ENCODE assay signal across 22 mouse cellular contexts in the genomic region with DNA sequence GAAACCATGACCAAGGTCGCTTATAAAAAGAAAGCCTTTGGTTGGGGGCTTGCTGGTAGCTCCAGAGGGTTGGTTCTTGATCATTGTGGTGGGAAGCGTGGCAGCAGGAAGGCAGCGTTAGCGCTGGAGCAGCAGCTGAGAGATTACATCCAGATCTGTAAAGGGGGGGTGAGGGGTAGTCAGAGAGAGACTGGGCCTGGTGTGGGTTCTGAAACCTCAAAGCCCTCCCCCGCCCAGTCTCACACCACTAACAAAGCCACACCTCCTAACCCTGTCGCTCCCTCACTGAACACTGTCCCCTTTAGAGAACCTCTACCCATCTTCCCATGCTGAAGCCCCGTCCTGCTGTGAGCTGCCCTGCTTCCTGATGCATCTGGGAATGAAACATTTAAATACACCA. TPM values are rescaled to one million over a fixed set of nuclear protein-coding genes. Genes with fewer than 3 reads are reported as not detected.
DNase-seq lines count a peak whose midpoint lies in the region; ATAC-seq and TF ChIP-seq lines count a peak whose summit lies in the region.
"Had no signal": no experiment of that assay in that cellular context is flagged by ENCODE, and none has a peak within 500 bp of the region (broad histone marks: within the 10 kb centered on the region; RNA-seq: fewer than 3 reads in every experiment).

No protein-coding gene starts in this region.

- in situ Hi-C loops in CH12.LX (cut with MboI; ENCODE audit: low pct_ligation_motif_present, low pct_unique_long_range_greater_than_20kb, low sequenced_read_pairs): no loop called here

- no peak for ATAC-seq in liver, embryonic 13.5 days (ENCODE audit: low read depth)
- no peak for ATAC-seq in forebrain, embryonic 15.5 days (replicated peaks)
- ATAC-seq: forebrain, embryonic 16.5 days; hindbrain, postnatal 0 days; intestine, postnatal 0 days had no signal

- no peak overlapping the region for H3K4me3 ChIP-seq in liver, embryonic 13.5 days (replicated peaks)
- H3K4me3 ChIP-seq in CH12.LX (replicated peaks in 1 of 3; ENCODE audit: low read depth in 2 of 3, low read length in 2 of 3, poor library complexity in 1 of 3): no peak overlapping the region
- H3K4me3 ChIP-seq in forebrain, embryonic 15.5 days: no peak overlapping the region
- H3K4me3 ChIP-seq: midbrain, embryonic 12.5 days; neural tube, embryonic 12.5 days had no signal

- H3K27ac ChIP-seq in liver, embryonic 13.5 days: no peak overlapping the region
- H3K27ac ChIP-seq in CH12.LX (ENCODE audit: insufficient read depth, low read depth): no peak overlapping the region
- H3K27ac ChIP-seq in forebrain, embryonic 15.5 days (replicated peaks): no peak overlapping the region
- H3K27ac ChIP-seq: hindbrain, postnatal 0 days; midbrain, embryonic 12.5 days; neural tube, embryonic 12.5 days had no signal

- H3K9me3 ChIP-seq in liver, embryonic 13.5 days (replicated peaks): no peaks in the 10 kb centered on the region
- no peaks in the 10 kb centered on the region for H3K9me3 ChIP-seq in CH12.LX (replicated peaks; ENCODE audit: low read length)
- H3K9me3 ChIP-seq in forebrain, embryonic 15.5 days: no peaks in the 10 kb centered on the region
- H3K9me3 ChIP-seq: midbrain, embryonic 12.5 days; neural tube, embryonic 12.5 days had no signal

- peaks cover 35% of the 10 kb centered on the region for H3K4me1 ChIP-seq in liver, embryonic 13.5 days (replicated peaks)
- H3K4me1 ChIP-seq in CH12.LX (ENCODE audit: control insufficient read depth in 1 of 2, insufficient read depth in 2 of 2): peaks cover 30 to 61% of the 10 kb centered on the region in 2 experiments
- peaks cover 17% of the 10 kb centered on the region for H3K4me1 ChIP-seq in forebrain, embryonic 15.5 days

- no peak for DNase-seq in liver, embryonic 13.5 days
- DNase-seq in liver: no peak
- peak; percentile 69 for DNase-seq in CH12.LX (ENCODE audit: extremely low read depth)
- DNase-seq in induced T-regulatory cell, adult 2 months (ENCODE audit: low read depth): peak; percentile 54
- DNase-seq in splenic B cell, adult 2 months (ENCODE audit: low read depth, low spot score): peak; percentile 27
- no peak for DNase-seq in urinary bladder, adult 18-20 months (ENCODE audit: low spot score in 2 of 2)
- DNase-seq: adrenal gland, postnatal 14 days; cerebellum, adult 2 months; cerebellum, postnatal 25 days; embryo, embryonic 11 days; gastrocnemius, postnatal 10 days; heart, adult 11 months; kidney, postnatal 36 days; lung, adult 2 months; lung, postnatal 36 days had no signal

- TF ChIP-seq POLR2A in CH12.LX (IDR thresholded peaks at IDR 0.05; ENCODE audit: low read depth, low read length): no peak

- no peak for TF ChIP-seq RAD21 in CH12.LX (IDR thresholded peaks at IDR 0.05; ENCODE audit: low read depth, low read length)

- peaks cover 29% of the 10 kb centered on the region for H3K79me2 ChIP-seq in CH12.LX (replicated peaks; ENCODE audit: control insufficient read depth, extremely low read depth, insufficient read depth, poor library complexity, severe bottlenecking)

- WGBS in liver, embryonic 13.5 days (ENCODE audit: insufficient replicate concordance): 41% methylated on average over 7 of the region's 7 CpGs
- WGBS in forebrain, embryonic 15.5 days: 76% methylated on average over 7 of the region's 7 CpGs

- no peak overlapping the region for H3K4me2 ChIP-seq in liver, embryonic 13.5 days
- peak overlapping the region; percentile 35; the same call in 1 of the 2 replicates for H3K4me2 ChIP-seq in CH12.LX (ENCODE audit: insufficient read depth, low read depth, poor library complexity, severe bottlenecking)
- no peak overlapping the region for H3K4me2 ChIP-seq in forebrain, embryonic 15.5 days (replicated peaks)
- H3K4me2 ChIP-seq: heart, embryonic 11.5 days; midbrain, embryonic 12.5 days; neural tube, embryonic 12.5 days had no signal

- H3K36me3 ChIP-seq in liver, embryonic 13.5 days: peaks cover 22% of the 10 kb centered on the region
- H3K36me3 ChIP-seq in CH12.LX (replicated peaks in 1 of 2; ENCODE audit: control insufficient read depth in 1 of 2, insufficient read depth in 1 of 2, low read length in 1 of 2): peaks cover 35 to 56% of the 10 kb centered on the region in 2 experiments
- H3K36me3 ChIP-seq in splenic B cell, adult 2 months (ENCODE audit: control insufficient read depth, insufficient read depth, low read length, poor library complexity, severe bottlenecking): peaks cover 1% of the 10 kb centered on the region
- H3K36me3 ChIP-seq in forebrain, embryonic 15.5 days: no peaks in the 10 kb centered on the region

- TF ChIP-seq EP300 in CH12.LX (IDR thresholded peaks at IDR 0.05; ENCODE audit: low read length): no peak

- H3K9ac ChIP-seq in liver, embryonic 13.5 days: 0 out of 2 replicates have a peak overlapping the region, but pooled peaks have one; percentile 6
- H3K9ac ChIP-seq in CH12.LX (ENCODE audit: insufficient read depth, low read depth): no peak overlapping the region; the same call in 1 of the 2 replicates
- H3K9ac ChIP-seq in forebrain, embryonic 15.5 days (replicated peaks): no peak overlapping the region
- H3K9ac ChIP-seq: midbrain, embryonic 12.5 days; neural tube, embryonic 12.5 days had no signal

- dilution Hi-C loops in CH12.LX (cut with MboI; ENCODE audit: extremely low pct_ligation_motif_present, extremely low pct_unique_long_range_greater_than_20kb, low sequenced_read_pairs): no loop called here

- TF ChIP-seq CTCF in CH12.LX (conservative IDR thresholded peaks at IDR 0.05 in 1 of 2, IDR thresholded peaks at IDR 0.05 in 1 of 2; ENCODE audit: low read depth in 2 of 2, low read length in 2 of 2): no peak

- H3K27me3 ChIP-seq in liver, embryonic 13.5 days: no peaks in the 10 kb centered on the region
- H3K27me3 ChIP-seq in CH12.LX (replicated peaks): no peaks in the 10 kb centered on the region
- H3K27me3 ChIP-seq in splenic B cell, adult 2 months (ENCODE audit: control insufficient read depth, insufficient read depth, low read length, poor library complexity, severe bottlenecking): no peaks in the 10 kb centered on the region
- no peaks in the 10 kb centered on the region for H3K27me3 ChIP-seq in forebrain, embryonic 15.5 days
- H3K27me3 ChIP-seq: neural tube, embryonic 12.5 days had no signal

TF ChIP-seq in CH12.LX, 34 proteins besides CTCF, POLR2A, EP300 and RAD21:
- TF ChIP-seq ZKSCAN1 (IDR thresholded peaks at IDR 0.05; ENCODE audit: borderline replicate concordance, low read depth, low read length): no peak
- 0 out of 2 replicates have a peak, but pooled peaks have one; percentile 22 for TF ChIP-seq MYC (IDR thresholded peaks at IDR 0.05; ENCODE audit: low read depth, low read length)
- peak; percentile 29; the same call in 1 of the 2 replicates for TF ChIP-seq TCF12 (IDR thresholded peaks at IDR 0.05; ENCODE audit: low read depth, low read length)

RNA-seq across cellular contexts. Expression of a gene that starts 2.9 kb away (rescaled TPM):
- polyA plus RNA-seq in liver, embryonic 13.5 days (2015; fragmentation: Nextera tagmentation; extraction: Ambion mirVana): 8.2 and 9.9 TPM in 2 replicates
- total RNA-seq in CH12.LX (2012; rRNA removed): 37.1 and 48.8 TPM in 2 replicates
- 35.1 and 35.7 TPM in 2 replicates for total RNA-seq in CH12.LX (2014; rRNA removed)
- 42.9 and 43.6 TPM in 2 replicates for polyA plus RNA-seq in CH12.LX (2012; ENCODE audit: insufficient read length, low read depth)
- polyA plus RNA-seq in forebrain, embryonic 15.5 days (2015; fragmentation: Nextera tagmentation; extraction: Ambion mirVana): 17.7 and 18.4 TPM in 2 replicates

RNA-seq across cellular contexts. Expression of a gene that starts 16.4 kb away (rescaled TPM):
- 64.2 and 70.2 TPM in 2 replicates for polyA plus RNA-seq in liver, embryonic 13.5 days (2015; fragmentation: Nextera tagmentation; extraction: Ambion mirVana)
- total RNA-seq in CH12.LX (2012; rRNA removed) (130 and 159 TPM in 2 replicates), CH12.LX (2014; rRNA removed) (77.6 and 94.3 TPM in 2 replicates)
- polyA plus RNA-seq in CH12.LX (2012; ENCODE audit: insufficient read length, low read depth): 214 and 253 TPM in 2 replicates
- polyA plus RNA-seq in forebrain, embryonic 15.5 days (2015; fragmentation: Nextera tagmentation; extraction: Ambion mirVana): 223 and 225 TPM in 2 replicates

Comparison
In these comparisons a context has a peak if more than half of its experiments do, and no peak if none do; other contexts are left out.
1. DNase-seq: peak in CH12.LX (single experiment), induced T-regulatory cell, adult 2 months (single experiment) and splenic B cell, adult 2 months (single experiment); none in liver, embryonic 13.5 days (single experiment), liver (single experiment) and urinary bladder, adult 18-20 months (0 of 2).